Mouse (Mus musculus) heart, postnatal 0 days (tissue): Measurements from ENCODE around the gene Cops4. TPM values are rescaled to one million over a fixed set of nuclear protein-coding genes. Genes with fewer than 3 reads are reported as not detected.

ENCODE experiments used
- ATAC-seq: fragments of 200-750 bp; cut with Nextera tagmentation; 2 replicates; pipeline ENCODE4 v1.8.0; 2017; ENCODE audit warnings: low read depth, moderate number of reproducible peaks, moderate library complexity; ENCODE audit not compliant: insufficient read depth
- DNase-seq: peaks from one replicate; pipeline ENCODE4 v3.0.0-alpha.2; 2016; ENCODE audit warnings: low spot score
- H3K27ac ChIP-seq: fragments of 300-500 bp; sonication (generic); 2 replicates; pipeline ENCODE4 v1.5.1; 2014; ENCODE audit warnings: low read depth, mild to moderate bottlenecking
- H3K27me3 ChIP-seq: fragments of 300-500 bp; sonication (generic); 2 replicates; pipeline ENCODE4 v1.6.1; 2014; ENCODE audit warnings: low read length, mixed read lengths; ENCODE audit not compliant: control insufficient read depth, insufficient read depth
- H3K36me3 ChIP-seq: fragments of 300-500 bp; sonication (generic); replicated peaks from 2 replicates; pipeline ENCODE4 v1.6.1; 2014; ENCODE audit warnings: low read length, mixed read lengths; ENCODE audit not compliant: control insufficient read depth, insufficient read depth
- H3K4me1 ChIP-seq: fragments of 300-500 bp; sonication (generic); 2 replicates; pipeline ENCODE4 v1.6.1; 2014; ENCODE audit warnings: antibody characterized with exemption; ENCODE audit not compliant: control insufficient read depth, insufficient read depth
- H3K4me2 ChIP-seq: fragments of 300-500 bp; sonication (generic); 2 replicates; pipeline ENCODE4 v1.6.1; 2014; ENCODE audit warnings: low read depth, mild to moderate bottlenecking, low read length, moderate library complexity
- H3K4me3 ChIP-seq: fragments of 300-500 bp; sonication (generic); 2 replicates; pipeline ENCODE4 v1.5.1; 2014; ENCODE audit warnings: low read depth, low read length
- H3K9ac ChIP-seq: fragments of 300-500 bp; sonication (generic); replicated peaks from 2 replicates; pipeline ENCODE4 v1.6.1; 2014; ENCODE audit warnings: low read depth, low read length, mixed read lengths
- H3K9me3 ChIP-seq: fragments of 300-500 bp; sonication (generic); replicated peaks from 2 replicates; pipeline ENCODE4 v1.6.1; 2016; ENCODE audit warnings: low read length; ENCODE audit not compliant: control insufficient read depth
- CTCF ChIP-seq: IDR thresholded peaks from 2 replicates; pipeline ENCODE4 v1.5.1; 2016; ENCODE audit warnings: antibody characterized with exemption, control low read depth, low read depth
- EP300 ChIP-seq: IDR thresholded peaks from 2 replicates; pipeline ENCODE4 v1.6.1; 2016; ENCODE audit warnings: antibody characterized with exemption, low read depth
- WGBS: fragments of 180-500 bp; shearing (Covaris S2); extraction: QIAGEN DNeasy Blood & Tissue Kit; methylation state at CpG from one replicate; pipeline ENCODE4 v1.1.7; 2014; 5-methylcytosine and 5-hydroxymethylcytosine counted together
- microRNA-seq: library from miRNA; unstranded; fragments of <30 nt; microRNA quantifications from one replicate; pipeline ENCODE4, GENCODE M21; 2016
- polyA plus RNA-seq: library from polyadenylated mRNA; unstranded; fragments of >200 nt; fragmentation: Nextera tagmentation; extraction: Ambion mirVana; gene quantifications from 2 replicates; pipeline ENCODE4 v1.2.1, GENCODE M21; 2015
- total RNA-seq: library from RNA; depleted of rRNA; stranded (reverse); fragments of >200 nt; gene quantifications from 2 replicates; pipeline ENCODE4 v1.2.3, GENCODE M21; 2014; ENCODE audit warnings: low replicate concordance; rRNA removed

Cops4 gene
- total and polyA plus RNA-seq, 2 experiments from 2014 or later = 118 to 143 TPM

GRCm38 (mm10) chr5:100587626-100588025, 69.5 kb downstream of the Cops4 start:
- Histone ChIP-seq H3K4me3 (no peak overlapping the region), H3K4me2 (no peak overlapping the region), H3K36me3 (no peaks in the 10 kb centered on the region), H3K4me1 (no peaks in the 10 kb centered on the region), H3K27me3 (no peaks in the 10 kb centered on the region), H3K27ac (no peak overlapping the region), H3K9me3 (no peaks in the 10 kb centered on the region), H3K9ac (no peak overlapping the region)
- no peak for DNase-seq
- no peak for ATAC-seq
- no peak for TF ChIP-seq CTCF
- TF ChIP-seq EP300 = no peak
- WGBS = 25% methylated on average over 2 of the region's 2 CpGs

GRCm38 (mm10) chr5:100590505-100590904, 72.4 kb downstream of the Cops4 start:
- Histone ChIP-seq H3K27me3 (no peaks in the 10 kb centered on the region), H3K9ac (no peak overlapping the region), H3K36me3 (no peaks in the 10 kb centered on the region), H3K4me2 (no peak overlapping the region), H3K27ac (no peak overlapping the region), H3K4me1 (no peaks in the 10 kb centered on the region), H3K9me3 (peaks cover 9% of the 10 kb centered on the region; the same call in 1 of the 2 replicates), H3K4me3 (no peak overlapping the region)
- DNase-seq (no peak), ATAC-seq (no peak)
- TF ChIP-seq CTCF (no peak), EP300 (no peak)
- WGBS = 53% methylated on average over 5 of the region's 5 CpGs

GRCm38 (mm10) chr5:100594803-100595467, 76.8 kb downstream of the Cops4 start:
- WGBS = 81% methylated on average over 13 of the region's 13 CpGs
- Histone ChIP-seq H3K36me3 (no peaks in the 10 kb centered on the region), H3K4me3 (no peak overlapping the region), H3K27ac (no peak overlapping the region), H3K9ac (no peak overlapping the region), H3K4me1 (no peaks in the 10 kb centered on the region), H3K9me3 (peaks cover 9% of the 10 kb centered on the region; the same call in 1 of the 2 replicates), H3K4me2 (no peak overlapping the region), H3K27me3 (no peaks in the 10 kb centered on the region)
- DNase-seq (no peak), ATAC-seq (no peak)
- no peak for TF ChIP-seq EP300

GRCm38 (mm10) chr5:100595999-100596398, 77.9 kb downstream of the Cops4 start:
- Histone ChIP-seq H3K27me3 (no peaks in the 10 kb centered on the region), H3K4me3 (no peak overlapping the region), H3K36me3 (no peaks in the 10 kb centered on the region), H3K9ac (no peak overlapping the region), H3K4me1 (no peaks in the 10 kb centered on the region), H3K4me2 (no peak overlapping the region), H3K27ac (no peak overlapping the region), H3K9me3 (peaks cover 9% of the 10 kb centered on the region; the same call in 1 of the 2 replicates)
- DNase-seq (no peak), ATAC-seq (no peak)
- 80% methylated on average over 6 of the region's 6 CpGs for WGBS
- TF ChIP-seq CTCF (no peak), EP300 (no peak)

Small RNA genes within 50 kb of the gene (microRNA-seq; reads per million reads assigned to microRNA genes)
- not detected for gene Gm23222

Other genes with a start within 250 kb of the Cops4 start
- 246 and 258 TPM in 2 replicates for gene Sec31a, start 102.1 kb upstream of the Cops4 start, total RNA-seq
- gene Sec31a, start 102.1 kb upstream of the Cops4 start, polyA plus RNA-seq = 101 and 102 TPM in 2 replicates
- gene Lin54, start 17.7 kb upstream of the Cops4 start, total RNA-seq = 12.8 and 21.1 TPM in 2 replicates
- gene Lin54, start 17.7 kb upstream of the Cops4 start, polyA plus RNA-seq = 5.5 and 6.1 TPM in 2 replicates
- gene Plac8, start 53.9 kb downstream of the Cops4 start, total RNA-seq = 5.2 and 12.5 TPM in 2 replicates
- gene Plac8, start 53.9 kb downstream of the Cops4 start, polyA plus RNA-seq = 2.9 and 3.2 TPM in 2 replicates
- 146 and 167 TPM in 2 replicates for gene Coq2, start 156.8 kb downstream of the Cops4 start, total RNA-seq
- 68.3 and 68.5 TPM in 2 replicates for gene Coq2, start 156.8 kb downstream of the Cops4 start, polyA plus RNA-seq
- gene Hpse, start 201.4 kb downstream of the Cops4 start, total RNA-seq = 0.73 and 1.7 TPM in 2 replicates
- 0.38 and 0.63 TPM in 2 replicates for gene Hpse, start 201.4 kb downstream of the Cops4 start, polyA plus RNA-seq